Mouse (Mus musculus): ENCODE data around the gene Kirrel3.

Gene Kirrel3

DNA sequence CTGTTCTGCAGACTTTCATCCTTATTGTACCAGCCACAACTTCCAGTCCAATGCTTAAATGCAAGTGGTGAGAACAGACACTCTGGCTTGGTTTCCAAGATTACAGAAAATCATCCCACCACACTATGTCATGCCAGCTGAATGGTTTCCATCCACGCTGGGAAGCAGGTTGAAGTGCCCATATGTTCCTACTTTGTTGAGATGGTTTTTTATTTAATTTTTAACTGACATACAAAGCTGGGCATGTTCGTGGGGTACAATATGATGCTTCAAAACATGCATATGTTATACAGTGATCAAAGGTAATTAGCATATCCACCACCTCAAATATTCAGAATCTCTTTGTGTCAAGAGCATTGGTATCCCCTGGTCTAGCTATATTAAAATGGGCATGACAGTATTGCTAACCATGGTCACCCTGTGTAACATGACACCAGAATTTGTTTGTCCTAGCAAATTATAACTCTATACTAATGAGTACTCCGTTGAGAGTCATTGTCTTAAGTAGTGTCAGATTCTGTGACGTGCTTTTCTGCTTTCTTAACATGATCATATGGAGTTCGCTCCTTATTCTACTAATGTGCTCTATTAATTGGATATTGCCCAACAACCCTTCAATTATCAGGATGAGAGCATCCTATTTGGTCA lies 472.6 kb downstream of the Kirrel3 start:
- peak; percentile 58 for DNase-seq

- DNase-seq = no peak
Measured at GRCm38 (mm10) chr9:34960736-34961135, 475.0 kb downstream of the Kirrel3 start.

GRCm38 (mm10) chr9:34961171-34961570 lies 475.5 kb downstream of the Kirrel3 start:
- DNase-seq = no peak

GRCm38 (mm10) chr9:34962251-34962650 lies 476.6 kb downstream of the Kirrel3 start:
- no peak for DNase-seq

GRCm38 (mm10) chr9:34963593-34963992 lies 477.9 kb downstream of the Kirrel3 start:
- peak; percentile 72 for DNase-seq

DNA sequence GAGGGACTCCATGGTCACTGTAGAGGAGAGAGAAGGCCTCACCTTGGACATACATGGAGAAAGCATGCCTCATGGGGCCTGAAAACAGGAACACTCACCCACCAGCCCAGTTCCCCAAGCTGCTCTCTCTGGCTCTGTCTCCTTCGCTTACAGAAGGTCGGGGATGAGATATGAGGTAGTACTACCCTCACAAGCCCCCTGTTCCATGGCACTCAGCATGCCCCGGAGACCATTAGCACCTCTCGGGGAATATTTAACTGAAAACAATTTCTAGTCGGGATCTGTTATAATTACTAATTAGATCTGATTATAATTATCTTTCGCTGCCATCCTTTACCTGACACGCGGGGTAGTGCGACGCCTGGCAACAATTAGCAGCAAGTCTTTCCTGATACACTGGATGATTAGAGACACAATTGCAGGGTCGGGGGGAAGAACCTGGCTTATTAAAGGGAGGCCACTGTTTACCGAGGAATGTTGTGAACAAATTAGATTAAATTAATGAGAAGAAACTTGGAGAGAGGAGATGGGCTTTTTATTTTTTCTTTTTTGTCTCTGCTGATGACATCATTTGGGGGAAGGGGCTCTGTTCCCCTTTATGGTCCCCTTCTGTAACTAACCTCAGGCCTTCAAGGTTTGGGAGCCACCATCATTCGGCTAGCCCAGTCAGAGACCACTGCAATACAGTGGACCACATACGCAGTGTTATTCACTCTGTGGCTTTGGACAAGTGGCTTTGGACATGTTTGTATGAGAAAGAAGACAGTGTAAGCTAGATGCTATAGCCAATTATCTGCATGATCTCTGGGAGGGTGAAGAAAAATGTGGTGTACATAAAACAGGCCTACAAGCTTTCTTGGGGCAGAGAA lies 478.7 kb downstream of the Kirrel3 start:
- DNase-seq = no peak

- no peak for DNase-seq
Measured at GRCm38 (mm10) chr9:34965041-34965415, 479.3 kb downstream of the Kirrel3 start.

DNA sequence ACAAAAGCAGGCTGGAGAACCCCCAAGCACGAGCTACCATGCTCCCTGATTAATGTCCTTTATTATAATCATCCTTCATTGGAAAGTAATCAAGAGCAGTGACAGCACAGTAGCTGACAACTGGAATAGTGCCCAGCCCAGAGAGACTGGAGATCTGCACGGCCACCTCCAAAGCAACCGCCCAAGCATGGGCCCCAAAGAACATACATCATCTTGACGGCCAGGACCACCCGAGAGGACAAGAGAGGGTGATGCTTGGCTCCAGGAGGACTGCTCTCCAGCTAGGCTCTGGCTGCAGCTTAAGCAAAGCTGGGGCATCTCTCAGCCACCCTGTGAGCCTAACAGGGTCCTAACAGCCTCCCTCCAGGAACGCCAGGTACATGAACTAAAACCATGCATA lies 482.1 kb downstream of the Kirrel3 start:
- no peak for DNase-seq

DNA sequence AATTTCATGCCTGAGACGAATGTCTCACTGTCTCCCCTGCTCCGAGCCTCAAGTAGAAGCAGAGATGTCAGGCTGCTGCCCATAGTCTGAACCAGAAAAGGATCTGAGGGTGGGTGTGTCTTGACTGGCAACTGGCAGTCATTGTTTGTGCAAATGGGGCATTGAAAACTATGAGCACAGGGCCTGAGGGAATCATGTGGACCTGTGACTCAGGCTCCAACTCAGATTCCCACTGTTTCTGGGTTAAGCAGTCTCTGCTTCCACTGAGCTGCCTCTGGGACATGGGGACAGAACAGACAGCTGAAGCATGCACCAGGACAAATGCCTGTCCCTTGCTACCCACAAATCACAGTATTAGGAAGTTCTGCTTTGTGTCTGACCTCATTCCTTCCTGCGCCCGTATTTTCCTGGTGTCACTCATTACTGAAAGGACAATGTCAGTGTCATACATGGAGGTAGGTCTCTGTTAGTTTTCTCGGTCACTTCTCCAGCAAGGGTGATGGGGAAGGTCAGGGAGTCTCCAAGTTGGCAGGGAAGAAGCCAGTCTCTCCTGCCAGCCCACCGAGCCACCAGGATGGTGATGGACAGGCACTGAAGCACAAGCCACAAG lies 484.3 kb downstream of the Kirrel3 start:
- no peak for DNase-seq

- no peak for DNase-seq
Measured at GRCm38 (mm10) chr9:34974326-34974725, 488.6 kb downstream of the Kirrel3 start.

DNA sequence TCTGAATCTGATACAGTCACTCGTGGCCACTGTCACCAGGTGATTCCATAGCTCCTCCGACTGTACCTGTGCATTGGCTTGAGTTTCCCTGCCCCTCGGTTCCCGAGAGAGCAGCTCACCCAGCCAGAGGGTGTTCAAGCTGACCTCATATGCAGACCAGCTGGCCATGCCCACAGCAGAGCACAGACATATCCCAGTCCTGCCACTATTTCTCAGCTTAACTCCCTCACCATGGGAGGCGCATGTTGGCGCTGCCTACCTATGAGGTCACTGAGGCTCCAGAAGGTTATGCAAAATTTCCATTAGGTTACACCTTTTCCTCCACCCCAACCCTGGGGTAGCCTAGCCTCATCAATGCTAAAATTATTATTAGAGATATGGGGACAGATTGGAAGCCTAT lies 489.6 kb downstream of the Kirrel3 start:
- DNase-seq = peak; percentile 57

DNA sequence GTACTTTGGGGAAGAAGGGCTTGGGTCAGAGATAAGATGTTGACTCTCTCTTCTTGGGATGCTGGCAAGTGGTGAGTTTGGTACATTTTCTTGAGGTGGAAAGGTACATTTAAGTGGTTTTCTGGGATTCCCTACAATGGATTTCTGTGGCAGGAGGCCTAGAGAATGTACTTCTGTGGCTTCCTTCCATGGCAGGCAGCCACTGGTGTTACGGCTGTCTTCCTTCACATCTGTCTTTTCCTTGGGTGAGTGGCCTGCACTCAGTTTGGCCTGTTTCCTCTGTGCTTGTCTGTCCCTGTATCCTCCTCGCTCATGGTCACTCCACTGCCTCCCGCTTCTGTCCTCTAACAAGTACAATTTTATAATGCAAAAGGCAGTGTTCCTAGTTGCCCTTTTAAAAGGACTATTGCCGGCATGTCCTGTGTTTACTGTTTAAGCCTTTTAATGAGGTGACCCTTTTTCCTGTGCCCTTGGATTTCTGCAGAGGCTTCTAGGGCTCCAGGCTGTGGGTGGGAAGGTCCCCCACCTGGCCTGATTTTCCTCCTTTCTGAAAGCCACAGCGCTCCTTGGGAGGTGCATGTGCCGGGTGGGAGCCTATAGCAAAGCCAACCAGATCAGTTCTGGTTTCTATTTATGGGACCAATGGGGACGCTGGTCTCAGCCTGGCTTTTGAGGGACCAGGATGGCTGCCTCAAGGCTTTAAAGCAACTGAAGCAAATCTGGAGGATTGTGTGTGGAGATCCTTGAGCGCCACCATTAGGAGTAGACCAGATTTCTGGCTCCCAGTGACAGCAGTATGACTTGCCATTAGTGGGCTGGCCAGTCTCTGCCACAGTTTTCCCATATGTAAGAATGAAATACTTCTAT lies 491.1 kb downstream of the Kirrel3 start:
- peak; percentile 16 for DNase-seq

DNA sequence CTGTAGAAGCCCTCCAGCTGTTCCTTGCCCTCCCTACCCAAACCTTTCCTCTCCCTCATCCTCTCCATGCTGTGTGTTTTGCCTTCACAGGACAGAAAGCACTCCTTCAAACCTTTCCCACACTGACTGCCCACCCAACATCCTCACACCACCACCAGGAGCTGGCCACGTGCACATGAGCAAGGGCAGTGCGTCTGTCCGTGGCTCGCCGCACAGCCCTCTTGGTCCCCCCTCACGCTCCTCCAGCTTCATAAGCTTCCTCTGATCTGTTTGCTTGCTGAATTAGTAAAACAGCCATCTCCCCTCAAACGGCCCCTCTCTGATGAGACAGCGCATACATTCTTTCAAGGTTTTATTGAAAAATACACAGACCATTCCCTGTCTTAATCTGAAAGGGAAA lies 492.0 kb downstream of the Kirrel3 start:
- no peak for DNase-seq

DNA sequence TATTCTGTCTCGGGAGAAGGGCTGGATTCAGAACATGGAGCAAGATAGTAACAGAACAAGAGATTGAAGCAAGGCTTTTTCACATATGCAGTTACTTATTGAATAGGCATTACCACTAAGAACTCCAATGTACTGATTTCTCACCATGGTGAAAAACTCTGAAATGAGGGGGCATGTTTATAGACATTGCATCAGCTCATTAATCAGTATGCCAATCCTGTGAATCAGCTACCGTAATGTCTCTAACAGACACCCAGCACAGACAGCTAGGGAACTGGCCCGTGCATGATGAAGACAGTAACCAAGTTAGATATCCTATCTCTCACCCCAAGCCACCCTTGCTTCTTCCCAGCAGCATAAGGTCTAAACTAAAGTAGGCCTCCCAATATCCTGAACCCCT lies 492.5 kb downstream of the Kirrel3 start:
- DNase-seq = no peak

DNA sequence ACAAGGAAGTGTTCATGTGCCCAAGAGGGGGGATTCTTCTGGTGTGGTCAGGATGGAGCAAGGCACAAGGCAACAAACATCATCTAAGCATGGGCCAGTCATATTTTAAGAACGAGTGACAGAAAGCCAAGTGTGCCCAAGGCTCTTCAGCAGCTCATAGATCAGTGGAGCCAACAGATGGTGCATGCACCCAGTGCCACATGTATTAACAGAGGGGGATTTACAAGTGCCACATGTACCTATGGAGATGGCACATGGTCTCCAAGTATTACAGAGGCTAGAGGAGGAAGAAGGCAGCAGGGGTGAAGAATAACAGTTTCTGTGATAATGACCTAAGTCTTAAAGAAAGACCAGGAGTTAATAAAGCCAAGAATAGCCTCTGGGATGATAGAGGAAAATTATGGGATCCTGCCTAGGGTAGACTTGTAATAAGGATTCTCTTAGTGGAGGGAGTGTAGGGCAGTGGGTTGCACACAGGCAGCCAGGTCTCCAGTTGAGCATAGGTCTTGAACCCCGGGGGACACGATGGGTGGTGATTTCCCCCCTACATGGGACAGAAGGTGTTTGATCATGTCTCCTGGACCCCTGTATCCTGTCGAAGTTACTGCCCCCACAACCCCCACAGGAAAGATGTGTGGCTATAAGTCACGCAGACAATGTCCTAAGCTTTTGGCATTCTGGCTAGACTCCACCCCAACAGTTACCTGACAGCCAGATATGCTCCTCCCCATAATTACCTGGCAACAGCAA lies 495.0 kb downstream of the Kirrel3 start:
- no peak for DNase-seq

GRCm38 (mm10) chr9:34983513-34984462 lies 498.1 kb downstream of the Kirrel3 start:
- no peak for DNase-seq

GRCm38 (mm10) chr9:34986156-34986555 lies 500.5 kb downstream of the Kirrel3 start:
- DNase-seq = no peak

GRCm38 (mm10) chr9:34987422-34988148 lies 501.9 kb downstream of the Kirrel3 start:
- DNase-seq = no peak

DNA sequence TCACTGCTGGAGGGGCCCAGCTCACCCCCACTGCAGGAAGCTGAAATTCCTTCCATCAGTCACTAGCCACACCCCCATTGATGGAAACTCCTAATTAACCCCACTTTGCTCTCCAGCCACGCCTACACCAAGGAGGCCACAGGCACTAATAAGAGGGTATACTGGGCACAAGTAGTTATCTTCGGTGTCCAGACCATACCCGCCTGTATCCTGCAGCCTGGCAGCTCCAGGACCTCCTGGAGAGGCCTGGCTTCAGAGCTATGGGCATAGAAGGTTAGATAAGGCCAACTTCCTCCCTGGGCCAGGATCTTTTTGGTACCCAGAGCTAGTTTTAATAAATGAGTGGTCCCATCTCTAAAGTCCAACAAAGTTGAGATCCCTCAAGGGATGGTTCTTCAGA lies 503.0 kb downstream of the Kirrel3 start:
- DNase-seq = no peak

DNA sequence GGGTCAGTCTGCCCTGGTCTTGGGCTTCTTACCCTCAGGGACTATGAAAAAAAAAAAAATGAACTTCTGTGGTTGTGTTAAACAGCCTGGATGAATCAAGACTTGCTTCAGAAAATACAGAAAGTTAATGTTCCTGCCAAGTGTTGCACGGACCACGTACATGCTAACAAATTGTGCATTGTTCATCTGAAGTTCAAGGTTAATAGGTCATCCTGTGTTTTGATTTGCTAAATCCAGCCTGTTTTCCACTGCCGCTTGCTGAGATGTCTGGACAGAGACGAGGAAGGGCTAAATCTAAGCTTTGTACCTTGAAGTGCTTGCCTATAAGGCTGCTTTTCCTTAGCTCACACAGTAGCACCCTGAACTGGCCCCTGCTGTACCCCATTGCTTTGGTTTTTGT lies 506.5 kb downstream of the Kirrel3 start:
- no peak for DNase-seq

Data from cerebellum, adult 11 months (tissue).